Mouse (Mus musculus) mouse trophoblast stem cell (cell line): ENCODE data around the gene Setd1a.
"Not testable (repeated sequence)": the region's sequence is repeated elsewhere in the genome, so short reads cannot be mapped to it uniquely, and the experiment has no call there.

Source experiments
- in situ Hi-C, 2 experiments: fragments of 300-500 bp; cut with MseI, MboI; formaldehyde crosslinking; loops; 2 replicates in 1 of 2; 3 replicates in 1 of 2; pipeline ENCODE4 v1.15.1; 2025

The Setd1a gene

GRCm38 (mm10) chr7:127835550-127835949, 59.1 kb downstream of the Setd1a start:
- in situ Hi-C loops = no loop called here

DNA sequence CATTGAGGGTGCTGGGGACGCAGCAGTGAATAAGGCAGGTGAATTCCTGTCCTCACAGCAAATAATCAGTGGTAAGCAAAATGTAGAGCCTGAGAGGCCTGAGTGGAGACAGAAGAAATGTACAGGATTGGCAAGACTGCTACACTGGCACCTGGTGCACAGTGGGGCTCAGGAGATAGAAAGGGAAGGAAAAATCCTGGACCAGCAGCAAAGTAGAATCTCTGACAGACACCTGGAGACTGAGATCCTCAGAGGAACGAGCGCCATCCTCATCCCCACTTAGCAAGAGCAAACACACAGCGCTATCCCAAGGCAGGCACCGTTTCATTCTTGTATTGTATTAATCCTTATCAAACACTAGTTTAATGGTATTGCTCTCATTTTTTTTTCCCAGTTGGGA, 61.0 kb downstream of the Setd1a start:
- in situ Hi-C loops = no loop called here

DNA sequence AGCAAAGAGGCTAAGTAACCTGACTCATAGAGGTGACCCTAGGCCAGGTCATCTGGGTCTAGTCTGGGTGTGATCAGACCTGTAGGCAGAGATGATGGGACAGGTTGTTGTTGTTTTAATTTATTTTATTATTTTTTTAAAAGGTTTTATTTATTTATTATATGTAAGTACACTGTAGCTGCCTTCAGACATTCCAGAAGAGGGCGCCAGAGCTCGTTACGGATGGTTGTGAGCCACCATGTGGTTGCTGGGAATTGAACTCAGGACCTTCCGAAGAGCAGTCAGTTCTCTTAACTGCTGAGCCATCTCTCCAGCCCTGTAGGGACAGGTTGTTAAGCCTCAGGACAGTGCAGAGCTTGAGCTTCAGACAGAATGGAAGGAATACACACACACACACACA, 61.4 kb downstream of the Setd1a start:
- in situ Hi-C loops = not testable (repeated sequence)

- in situ Hi-C loops = not testable (repeated sequence)
Observed at GRCm38 (mm10) chr7:127840031-127840430, 63.6 kb downstream of the Setd1a start.

DNA sequence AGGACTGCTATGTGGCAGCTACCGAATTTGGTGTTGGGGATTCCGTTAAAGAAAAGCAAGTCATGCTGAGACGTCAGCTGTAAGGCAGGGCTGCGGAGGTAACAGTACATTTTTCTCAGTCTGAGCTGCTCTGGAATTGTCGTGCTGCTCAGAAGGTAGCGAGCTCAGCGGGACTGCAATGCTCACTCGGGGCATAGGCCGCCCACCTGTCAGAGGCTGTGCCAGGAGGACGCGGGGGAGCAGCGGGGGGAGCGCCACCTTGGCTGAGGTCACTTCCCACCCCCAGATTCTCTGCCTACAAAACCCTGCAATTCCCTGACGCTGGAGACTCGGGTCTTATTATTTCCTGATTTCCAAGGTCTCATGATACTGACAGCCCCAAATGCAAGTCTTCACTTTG, 64.4 kb downstream of the Setd1a start:
- in situ Hi-C loops = no loop called here

DNA sequence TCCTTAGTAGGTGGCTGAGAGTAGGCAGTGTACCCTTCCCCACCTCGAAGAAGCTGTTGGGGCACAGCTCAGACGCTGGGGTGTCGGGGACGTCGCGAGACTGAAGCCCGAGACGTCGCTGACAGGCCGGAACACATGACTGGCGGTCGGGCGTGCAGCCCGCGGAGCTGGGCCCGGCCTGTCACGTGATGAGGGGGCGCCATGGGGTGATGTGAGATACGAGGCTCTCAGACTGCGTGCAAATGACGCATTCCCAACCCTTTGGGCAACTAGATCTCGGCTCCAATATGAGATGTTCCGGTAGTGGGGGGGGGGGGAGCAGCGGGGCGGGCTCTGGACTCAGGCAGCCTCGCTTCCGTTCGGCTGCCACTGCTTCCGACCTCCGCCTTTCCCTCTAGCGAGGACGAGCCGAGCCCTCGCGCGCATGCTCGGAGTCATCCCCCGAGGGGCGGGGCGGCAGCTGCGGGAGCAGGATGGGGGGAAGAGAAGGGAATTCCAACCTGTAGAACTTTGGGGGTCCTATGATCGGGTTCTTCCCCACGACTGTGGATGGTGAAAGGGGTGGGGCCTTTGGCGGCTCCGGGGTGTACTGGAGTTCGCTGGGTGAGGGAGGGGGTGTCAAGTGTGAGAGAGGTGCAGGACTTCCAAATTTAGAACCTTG, 65.0 kb downstream of the Setd1a start:
- in situ Hi-C loops = no loop called here

DNA sequence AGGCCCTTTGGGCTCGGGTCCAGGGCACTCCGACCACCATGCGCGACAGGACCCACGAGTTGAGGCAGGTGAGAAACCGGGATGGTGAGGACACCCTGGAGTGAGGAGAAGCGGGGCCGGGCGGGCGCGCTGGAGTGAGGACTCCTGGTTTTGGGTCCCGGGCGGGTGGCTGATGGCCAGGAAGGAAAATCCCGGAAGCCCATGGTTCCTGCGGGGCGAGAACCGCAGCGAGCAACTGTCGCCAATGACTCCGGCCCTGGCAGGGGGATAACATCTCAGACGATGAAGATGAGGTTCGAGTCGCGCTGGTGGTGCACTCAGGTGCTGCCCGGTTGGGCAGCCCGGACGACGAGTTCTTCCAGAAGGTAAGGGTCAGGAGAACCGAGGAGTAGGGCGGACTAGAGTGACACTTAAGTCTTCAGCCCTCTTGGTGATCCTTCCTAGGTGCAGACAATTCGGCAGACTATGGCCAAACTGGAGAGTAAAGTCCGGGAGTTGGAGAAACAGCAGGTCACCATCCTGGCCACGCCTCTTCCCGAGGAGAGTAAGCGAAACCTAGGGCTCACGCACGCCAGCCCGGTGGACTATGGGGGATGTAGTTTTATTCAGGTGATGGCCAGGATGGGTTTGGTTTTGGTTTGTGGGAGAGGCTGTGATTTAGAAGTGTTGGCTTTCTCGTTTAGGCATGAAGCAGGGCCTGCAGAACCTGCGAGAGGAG, 65.7 kb downstream of the Setd1a start:
- in situ Hi-C loops = no loop called here
